Mouse (Mus musculus) v-Abl transformed pro-B cells (cell line): ENCODE measurements around the gene Tedc1.

Experiments used
- in situ Hi-C, 2 experiments: fragments of 400-800 bp; cut with MboI; formaldehyde crosslinking; loops; one replicate each; pipeline ENCODE4 v1.15.1; 2025; ENCODE audit not compliant: unreplicated experiment in 2 of 2

Tedc1 gene

GRCm38 (mm10) chr12:113138901-113139864 lies 17.0 kb upstream of the Tedc1 start:
- in situ Hi-C loops, result no loop called here

DNA sequence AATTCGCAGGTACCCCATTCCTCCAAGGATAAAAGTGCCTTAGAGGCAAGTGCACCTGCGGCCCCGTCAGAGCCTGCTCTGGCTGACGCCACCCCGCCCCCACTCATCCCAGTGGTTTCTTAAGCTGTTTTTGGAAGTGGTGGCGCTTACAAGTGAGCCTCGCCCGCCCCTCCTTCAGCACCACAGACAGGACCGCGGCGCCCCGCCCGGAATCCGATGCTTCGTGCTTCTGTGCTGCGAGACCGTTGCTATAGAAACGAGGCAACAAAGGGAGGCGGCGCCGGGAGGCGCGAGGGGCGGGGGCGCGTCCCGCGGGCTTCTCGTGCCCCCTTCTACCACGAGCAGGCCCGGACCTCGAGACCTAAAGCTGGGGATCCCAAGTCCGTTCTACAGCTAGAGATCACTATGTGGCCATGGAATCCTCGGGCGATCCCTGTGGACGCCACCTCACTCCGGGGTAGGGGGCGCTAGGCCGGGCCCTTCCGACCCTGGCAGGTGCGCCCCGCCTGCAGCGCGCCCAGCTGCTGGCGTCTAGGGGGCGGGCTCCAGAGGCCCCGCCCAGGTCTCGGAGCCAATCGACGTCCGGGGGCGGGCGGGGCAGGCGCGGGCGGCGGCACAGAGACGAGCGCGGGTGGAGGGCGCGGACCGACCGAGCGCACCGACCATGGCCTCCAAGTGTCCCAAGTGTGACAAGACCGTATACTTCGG lies 16.2 kb upstream of the Tedc1 start, which contains the start of gene Crip2:
TSS of gene Crip2 (plus strand) at position 329 of the 708 bp plus-strand sequence.
- in situ Hi-C loops, result no loop called here

GRCm38 (mm10) chr12:113140616-113141411 lies 15.4 kb upstream of the Tedc1 start:
- in situ Hi-C loops, result no loop called here

- in situ Hi-C loops, result no loop called here
These were observed 14.7 kb upstream of the Tedc1 start for GRCm38 (mm10) chr12:113141531-113141973.

DNA sequence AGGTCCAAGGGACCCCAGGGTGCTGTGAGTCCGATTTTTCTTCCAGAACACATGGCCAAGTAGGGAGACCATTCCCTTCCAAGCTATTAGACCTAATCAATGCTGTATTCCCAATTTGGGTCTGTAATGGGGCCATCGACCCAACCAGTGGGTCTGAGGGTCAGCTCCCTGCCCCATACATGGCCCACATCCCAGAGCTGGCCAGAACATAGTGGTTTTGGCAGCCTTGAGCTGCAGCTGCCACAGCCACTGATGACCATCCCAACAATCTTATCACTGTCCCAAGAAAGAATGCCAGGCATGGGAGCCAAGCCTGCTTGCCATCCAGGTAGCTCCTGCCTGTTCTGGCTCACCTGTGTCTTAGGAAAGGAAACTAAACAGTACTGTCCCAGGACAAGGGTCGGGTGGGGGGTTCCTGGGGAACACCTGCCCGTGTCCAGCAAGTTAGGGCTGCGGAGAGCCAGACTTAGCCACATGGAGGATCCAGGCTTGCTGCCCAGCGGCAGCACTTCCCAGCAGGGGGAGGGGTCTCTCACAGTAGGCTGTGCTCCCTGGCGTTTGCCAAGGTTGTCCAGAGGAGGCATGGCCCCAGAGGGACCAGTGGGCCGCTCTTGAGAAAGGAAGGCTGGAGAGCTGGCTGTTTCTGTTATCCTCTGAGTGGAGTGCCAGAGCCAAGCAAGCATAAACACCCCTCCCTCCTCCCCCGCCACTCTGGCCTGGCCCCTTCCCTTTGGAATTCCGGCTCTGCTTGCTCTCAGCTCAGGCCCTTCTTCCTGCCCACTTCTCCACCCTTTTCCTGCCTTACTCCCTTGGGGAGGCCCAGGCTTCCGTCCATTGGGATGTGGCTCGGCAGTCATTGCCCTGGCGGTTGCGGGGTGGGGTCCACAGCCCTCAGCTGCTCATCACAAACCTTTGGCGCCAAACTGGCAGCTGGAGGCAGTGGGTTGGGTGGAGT lies 13.9 kb upstream of the Tedc1 start:
- in situ Hi-C loops, result no loop called here

GRCm38 (mm10) chr12:113143164-113143563 lies 13.1 kb upstream of the Tedc1 start:
- in situ Hi-C loops, result no loop called here

- in situ Hi-C loops, result no loop called here
These were observed 12.0 kb upstream of the Tedc1 start for GRCm38 (mm10) chr12:113144001-113144756.

DNA sequence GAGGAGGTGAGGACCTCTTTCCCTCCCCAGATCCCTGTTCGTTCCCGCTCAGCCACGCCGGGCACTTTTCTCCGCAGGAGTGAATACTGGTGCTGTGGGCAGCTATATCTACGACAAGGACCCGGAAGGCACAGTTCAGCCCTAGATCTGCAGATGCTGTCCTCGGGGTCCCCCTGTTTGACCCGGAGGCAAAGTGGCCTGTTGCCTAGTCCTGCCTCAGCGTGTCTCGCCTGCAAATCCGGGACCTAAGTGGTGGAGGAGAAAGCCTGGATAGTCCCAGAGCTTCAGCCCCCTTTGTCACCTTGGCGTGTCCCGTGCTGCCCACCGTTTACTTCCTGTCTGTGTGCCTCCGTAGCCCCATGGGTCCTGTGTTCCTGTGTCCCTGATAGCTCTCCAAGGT lies 11.3 kb upstream of the Tedc1 start:
- in situ Hi-C loops, result loop anchor here (5.0 kb wide), 1 partner anchor 42 kb away; the partner anchor contains the start of gene Tmem121 (in 2 of the 2)

DNA sequence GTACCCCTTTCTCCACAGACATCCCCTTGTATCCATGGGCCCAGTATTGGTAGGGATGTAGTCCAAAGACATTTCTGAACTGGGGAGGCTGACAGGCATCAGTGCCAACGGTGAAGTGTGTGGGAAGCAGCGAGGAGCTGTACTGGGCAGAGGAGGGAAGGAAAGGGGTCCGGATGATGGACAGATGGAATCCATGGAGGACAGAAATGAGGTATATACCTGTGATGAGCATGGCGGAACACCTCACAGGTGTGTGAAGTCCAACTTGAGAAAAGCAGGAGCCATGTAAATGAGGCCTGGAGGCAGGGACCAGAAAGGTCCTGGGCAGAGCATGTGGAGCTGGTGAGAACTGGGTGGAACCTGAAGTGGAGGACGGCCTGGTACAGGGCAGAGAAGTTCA lies 10.6 kb upstream of the Tedc1 start:
- in situ Hi-C loops, result loop anchor here (5.0 kb wide), 1 partner anchor 42 kb away; the partner anchor contains the start of gene Tmem121 (in 2 of the 2)

DNA sequence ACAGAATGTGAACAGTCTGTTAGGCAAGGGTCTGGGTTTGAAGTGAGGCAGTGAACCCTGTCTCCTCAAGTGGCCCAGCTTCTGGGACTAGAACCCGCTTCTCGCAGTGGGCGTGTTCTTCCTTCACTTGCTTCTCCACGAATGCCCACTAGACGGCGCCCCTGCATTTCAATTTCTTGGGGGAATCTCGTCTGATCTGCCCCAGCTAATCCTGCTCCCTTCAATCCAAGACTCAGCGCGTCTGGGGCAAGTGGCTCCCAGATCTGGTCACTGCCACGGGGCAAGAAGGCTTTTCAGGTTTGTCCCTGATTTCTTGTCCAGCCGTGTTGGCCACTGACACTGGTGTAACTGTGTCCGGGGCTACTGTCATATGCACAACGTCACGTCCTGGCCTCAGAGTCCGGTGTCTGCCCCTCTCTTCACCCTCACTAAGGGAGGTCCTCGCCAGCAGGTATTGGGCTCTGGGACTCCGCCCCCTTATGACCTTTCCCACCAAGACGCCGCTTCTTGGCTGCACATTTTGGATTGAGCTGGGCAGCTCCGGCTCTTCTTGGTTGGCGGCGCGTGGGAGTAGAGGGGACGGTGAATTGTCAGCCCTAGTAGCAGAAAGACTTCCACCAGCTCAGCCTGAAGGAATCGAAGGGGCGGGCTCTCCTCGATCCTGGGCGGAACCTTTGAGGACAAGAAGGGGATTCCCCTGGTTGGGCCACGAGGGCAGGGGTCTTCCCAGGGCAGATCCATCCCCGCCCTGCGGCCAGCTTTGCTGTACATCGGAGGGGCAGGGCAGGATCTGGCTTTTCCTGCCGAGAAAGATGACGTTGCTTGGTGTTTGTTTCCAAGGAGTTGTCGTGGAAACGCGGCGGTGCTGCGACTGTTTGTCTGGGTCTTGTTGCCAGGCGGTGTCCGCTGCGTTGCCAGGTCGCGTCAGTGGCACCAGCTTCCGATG lies 9.8 kb upstream of the Tedc1 start, which contains the start of gene Crip1:
TSS of gene Crip1 (plus strand) at position 205 of the 946 bp plus-strand sequence.
- in situ Hi-C loops, result loop anchor here (5.0 kb wide), 1 partner anchor 41 kb away; the partner anchor contains the start of gene Tmem121 (in 2 of the 2)

DNA sequence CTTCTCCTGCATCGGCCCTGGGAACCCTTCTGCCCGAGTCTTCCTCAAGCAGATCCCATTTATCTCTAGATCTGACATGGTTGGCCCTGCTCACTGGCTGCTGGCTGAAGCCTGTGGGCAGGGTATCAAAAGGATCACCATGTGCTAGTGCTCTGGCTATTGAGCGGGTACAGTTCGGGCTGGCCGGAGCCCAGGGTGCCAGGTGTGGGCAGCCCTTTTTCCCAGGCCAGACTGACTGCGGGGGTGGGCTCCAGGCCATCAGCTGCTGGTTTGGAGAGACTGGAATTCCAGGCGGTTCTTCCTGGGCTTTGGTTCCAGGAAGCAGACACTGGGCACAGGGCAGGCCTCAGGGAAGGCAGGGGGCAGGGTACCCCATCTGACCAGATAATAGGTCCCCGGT lies 8.7 kb upstream of the Tedc1 start:
- in situ Hi-C loops, result loop anchor here (5.0 kb wide), 1 partner anchor 40 kb away; the partner anchor contains the start of gene Tmem121 (in 2 of the 2)

GRCm38 (mm10) chr12:113148381-113149035 lies 7.7 kb upstream of the Tedc1 start:
- in situ Hi-C loops, result loop anchor here (5.0 kb wide), 1 partner anchor 39 kb away; the partner anchor contains the start of gene Tmem121 (in 2 of the 2)

- in situ Hi-C loops, result loop anchor here (5.0 kb wide), 1 partner anchor 38 kb away; the partner anchor contains the start of gene Tmem121 (in 2 of the 2)
These were observed 6.9 kb upstream of the Tedc1 start for GRCm38 (mm10) chr12:113149341-113149740.

GRCm38 (mm10) chr12:113149896-113150295 lies 6.3 kb upstream of the Tedc1 start:
- in situ Hi-C loops, result loop anchor here (5.0 kb wide), 1 partner anchor 37 kb away; the partner anchor contains the start of gene Tmem121 (in 2 of the 2)

DNA sequence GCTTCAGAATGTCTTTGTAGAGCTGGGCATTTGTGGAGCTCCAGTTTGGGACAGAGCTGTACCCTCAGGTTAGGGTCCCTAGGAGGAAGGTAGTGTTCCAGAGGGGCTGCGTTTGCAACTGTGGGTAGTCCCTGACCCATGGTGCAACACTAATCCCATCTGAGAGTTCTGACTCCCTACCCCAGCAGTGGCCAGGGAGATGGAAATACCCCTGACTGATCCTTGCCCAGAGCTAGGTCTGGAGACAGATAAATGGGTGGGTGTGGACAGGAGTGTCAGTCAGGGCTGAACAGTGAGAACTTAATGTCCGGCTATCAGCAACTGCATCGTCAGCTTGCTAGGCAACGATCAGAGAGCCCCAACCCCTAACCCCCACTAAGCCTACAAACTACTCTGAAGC lies 5.6 kb upstream of the Tedc1 start:
- in situ Hi-C loops, result no loop called here

- in situ Hi-C loops, result no loop called here
These were observed 5.2 kb upstream of the Tedc1 start for GRCm38 (mm10) chr12:113151046-113151445.
